Mouse (Mus musculus) C2C12 (cell line): ENCODE measurements around the gene Rad52.

ENCODE experiments used
- CTCF ChIP-seq: IDR thresholded peaks from one replicate; pipeline ENCODE4 v1.5.1; 2011; ENCODE audit not compliant: control insufficient read depth, insufficient read depth, insufficient read length
- FOSL1 ChIP-seq: IDR thresholded peaks from one replicate; pipeline ENCODE4 v1.8.0; 2011; ENCODE audit warnings: mild to moderate bottlenecking, low read length; ENCODE audit not compliant: poor library complexity, insufficient read depth, severe bottlenecking
- MYOD1 ChIP-seq: IDR thresholded peaks from one replicate; pipeline ENCODE4 v1.6.1; 2011; ENCODE audit warnings: low read depth; ENCODE audit not compliant: control insufficient read depth, insufficient read length
- MYOG ChIP-seq: IDR thresholded peaks from one replicate; pipeline ENCODE4 v1.6.1; 2011; ENCODE audit not compliant: control insufficient read depth, insufficient read length; ENCODE audit errors: extremely low read depth
- USF1 ChIP-seq: IDR thresholded peaks from one replicate; pipeline ENCODE4 v1.6.1; 2011; ENCODE audit warnings: low read depth, mild to moderate bottlenecking, control low read depth, moderate library complexity

- TF ChIP-seq CTCF (no peak), USF1 (no peak), MYOD1 (no peak), FOSL1 (no peak), MYOG (no peak)
These were observed 9.8 kb upstream of the Rad52 start for GRCm38 (mm10) chr6:119892711-119893110.
